Mouse (Mus musculus): ENCODE results near the gene Atp8b4.
"Not testable (repeated sequence)": the region's sequence is repeated elsewhere in the genome, so short reads cannot be mapped to it uniquely, and the experiment has no call there.

Atp8b4 gene

DNA sequence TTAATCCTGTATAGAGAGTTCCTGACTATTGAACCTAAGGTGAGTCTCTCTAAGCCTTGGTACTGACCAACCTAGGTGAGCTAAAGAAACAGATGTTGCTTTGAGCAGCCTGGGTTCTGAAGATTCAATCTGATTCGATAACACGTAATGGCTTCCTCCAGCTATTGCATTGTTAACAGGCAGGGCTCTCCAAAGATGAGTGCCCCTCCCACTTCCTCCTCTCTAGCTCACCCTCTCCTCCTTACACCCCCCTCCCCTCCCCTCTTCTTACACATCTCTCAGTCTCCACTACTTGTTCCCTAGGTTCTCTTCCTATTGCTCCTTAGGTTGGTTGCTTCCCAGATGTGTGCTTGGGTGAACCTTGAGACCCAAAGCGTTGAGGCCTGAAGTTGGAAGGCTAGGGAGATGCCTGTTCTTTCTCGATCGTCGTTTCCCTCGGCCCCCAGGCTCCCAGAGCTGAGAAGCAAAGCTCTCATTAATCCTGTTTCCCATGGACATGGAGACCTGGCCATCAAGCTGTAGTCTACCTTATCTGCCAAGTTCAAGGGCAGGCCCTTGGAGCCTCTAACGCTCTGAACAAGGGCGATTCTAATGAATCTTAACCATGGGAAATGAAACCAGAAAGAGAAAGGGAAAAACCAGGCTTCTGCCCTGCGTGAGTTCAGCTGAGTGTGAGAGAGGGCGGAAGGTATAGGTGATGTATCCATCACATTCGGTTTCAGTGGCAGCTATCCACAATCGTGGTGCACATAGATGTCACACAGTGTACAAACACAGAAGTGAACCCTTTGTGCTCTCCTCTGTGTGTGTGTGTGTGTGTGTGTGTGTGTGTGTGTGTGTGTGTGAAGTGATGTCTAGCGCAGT lies 4.4 kb downstream of the Atp8b4 start:
- in situ Hi-C loops (cut with MboI, MseI) = no loop called here

DNA sequence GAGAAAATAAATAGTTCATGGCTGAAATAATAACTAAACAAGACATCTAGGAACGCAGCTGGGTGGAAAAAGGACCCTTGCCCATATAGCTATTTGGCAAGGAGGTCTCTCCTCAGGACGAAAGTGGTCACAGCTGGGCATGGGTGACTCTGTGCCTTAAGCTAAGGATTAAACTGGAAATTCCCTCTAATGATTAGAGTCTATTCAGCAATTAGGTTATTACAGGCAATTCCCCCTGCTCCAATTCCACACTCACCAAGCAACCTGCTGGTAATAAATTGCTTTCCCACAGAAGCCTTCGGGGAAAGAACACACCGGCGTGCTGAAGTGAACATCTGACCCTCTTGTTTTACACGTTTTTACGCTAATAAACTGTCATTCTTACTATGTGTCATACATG lies 5.2 kb downstream of the Atp8b4 start:
- in situ Hi-C loops (cut with MboI, MseI) = no loop called here

DNA sequence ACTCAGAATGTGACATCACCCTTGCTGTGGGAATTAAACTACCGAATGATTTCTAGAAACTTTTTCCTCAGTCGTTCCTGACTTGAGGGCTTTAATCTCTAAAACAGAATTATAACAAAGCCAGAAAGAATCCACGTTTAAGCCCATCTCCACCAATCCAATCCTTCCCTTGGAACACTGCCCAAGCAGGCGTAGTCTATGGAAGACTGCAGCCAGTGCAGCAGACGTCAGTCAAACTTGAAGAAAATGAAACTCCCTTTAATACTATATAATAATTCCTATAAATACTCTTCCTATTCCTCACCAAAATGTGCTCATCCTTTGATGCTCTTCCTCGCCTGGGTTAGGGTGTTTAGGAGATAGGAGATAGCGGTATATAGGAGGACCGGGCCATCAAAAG lies 7.2 kb downstream of the Atp8b4 start:
- in situ Hi-C loops (cut with MboI, MseI) = no loop called here

DNA sequence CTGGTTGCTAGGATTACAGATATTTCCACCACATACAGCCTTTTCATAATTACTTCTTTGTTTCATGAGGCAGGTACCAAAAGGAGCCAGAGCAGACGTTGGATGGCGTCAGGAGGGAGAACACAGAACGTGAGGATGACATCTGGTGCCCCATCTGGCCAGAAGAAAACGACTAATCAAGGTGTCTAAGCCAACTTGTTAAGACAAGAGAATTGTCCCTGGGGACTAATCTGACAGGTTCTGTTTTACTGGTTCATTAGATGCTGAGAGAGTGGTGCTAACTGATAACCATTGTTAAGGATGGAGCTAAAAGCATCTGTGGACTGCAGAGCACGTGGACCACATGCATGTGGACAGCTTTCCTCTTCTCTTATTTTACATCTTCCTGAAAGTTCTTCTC lies 7.8 kb downstream of the Atp8b4 start:
- in situ Hi-C loops (cut with MboI, MseI) = no loop called here

DNA sequence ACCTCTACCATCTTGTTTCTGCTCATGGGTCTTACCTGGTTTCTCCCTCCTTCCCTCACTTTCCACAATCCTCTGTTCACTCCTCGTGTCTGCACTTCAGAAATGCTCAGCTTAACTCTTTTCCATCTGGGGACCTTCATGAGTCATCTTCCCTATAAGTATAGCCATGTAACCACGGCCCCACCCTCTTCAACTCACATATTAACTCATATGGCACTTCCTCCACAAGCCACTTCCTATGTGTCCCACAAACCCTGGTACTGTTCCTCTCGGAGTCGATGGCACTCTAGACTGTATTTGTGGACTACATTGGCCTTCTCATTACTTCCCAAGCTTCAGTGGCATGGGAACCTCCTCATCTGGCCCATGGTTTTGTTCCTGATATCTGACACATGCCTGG lies 9.0 kb downstream of the Atp8b4 start:
- in situ Hi-C loops (cut with MboI, MseI) = no loop called here

DNA sequence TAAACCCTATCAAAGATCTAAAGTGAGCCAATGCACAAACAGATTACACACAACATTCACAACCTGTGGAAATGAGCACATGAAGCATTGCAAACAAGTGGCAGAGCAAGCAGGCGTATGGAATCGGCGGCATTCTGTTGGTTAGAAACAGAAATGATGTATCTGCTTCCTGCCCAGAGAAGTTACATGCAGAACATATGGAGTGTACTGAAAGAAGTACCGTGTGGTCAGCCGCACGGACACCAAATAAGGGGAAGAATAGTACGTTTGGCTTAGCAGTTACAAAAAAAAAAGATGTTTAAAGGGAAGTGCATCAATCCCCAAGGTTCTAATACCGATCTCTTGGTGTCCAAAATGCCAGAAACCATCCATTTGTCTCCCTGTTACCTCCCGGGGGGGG lies 9.9 kb downstream of the Atp8b4 start:
- in situ Hi-C loops (cut with MboI, MseI) = no loop called here

DNA sequence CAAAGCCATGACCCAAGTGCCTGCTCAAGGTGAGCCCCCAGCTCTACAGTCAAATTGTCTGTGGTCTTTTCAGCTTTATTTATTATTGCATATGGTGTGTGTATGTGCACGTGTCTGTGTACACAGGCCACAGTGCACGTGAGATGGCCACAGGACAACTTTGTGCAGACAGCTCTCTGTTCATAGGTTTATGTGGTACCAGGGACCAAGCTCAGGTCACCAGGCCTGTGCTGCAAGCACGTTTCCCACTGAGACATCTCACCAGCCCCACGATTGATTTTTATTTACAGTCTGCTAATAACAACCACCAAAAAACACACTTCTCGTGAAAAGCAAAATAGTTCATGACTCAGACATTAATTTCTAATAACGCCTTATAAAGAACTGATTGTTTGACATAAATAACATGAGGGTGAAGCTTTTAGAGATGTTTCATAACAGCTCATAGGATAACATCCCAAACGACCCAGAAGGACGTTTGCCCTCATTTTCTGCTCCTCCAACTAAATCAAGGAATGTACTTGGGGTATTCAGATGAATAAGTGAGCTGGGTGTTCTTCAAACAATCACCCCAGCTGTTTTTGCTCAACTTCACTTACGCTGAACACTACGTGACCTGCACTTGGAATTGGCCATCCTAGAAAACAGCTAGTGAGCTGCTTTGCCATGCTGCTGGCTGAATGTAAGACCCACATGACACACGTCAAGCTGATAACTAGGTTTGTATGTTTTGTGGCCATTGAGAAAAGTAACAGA lies 15.0 kb downstream of the Atp8b4 start:
- in situ Hi-C loops (cut with MboI, MseI) = no loop called here

DNA sequence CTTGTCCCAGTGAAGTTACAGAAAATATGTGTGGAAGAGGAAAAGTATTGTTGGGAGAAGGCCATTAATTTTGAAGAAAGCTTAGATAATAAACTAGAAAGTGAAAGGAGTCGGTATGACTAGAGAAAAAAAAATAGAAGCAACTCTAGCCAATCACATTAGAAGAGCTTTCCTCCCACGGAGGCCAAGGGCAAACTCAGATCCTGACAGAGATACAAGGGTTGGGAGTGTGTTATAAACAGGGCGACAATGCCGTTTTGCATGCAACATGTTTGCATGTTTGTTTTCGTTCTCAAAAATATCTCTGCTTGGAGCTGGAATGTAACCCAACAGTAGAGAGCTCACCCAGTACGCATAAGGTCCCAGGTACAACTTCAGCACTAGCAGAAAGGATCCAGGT lies 17.1 kb downstream of the Atp8b4 start:
- in situ Hi-C loops (cut with MboI, MseI) = no loop called here

DNA sequence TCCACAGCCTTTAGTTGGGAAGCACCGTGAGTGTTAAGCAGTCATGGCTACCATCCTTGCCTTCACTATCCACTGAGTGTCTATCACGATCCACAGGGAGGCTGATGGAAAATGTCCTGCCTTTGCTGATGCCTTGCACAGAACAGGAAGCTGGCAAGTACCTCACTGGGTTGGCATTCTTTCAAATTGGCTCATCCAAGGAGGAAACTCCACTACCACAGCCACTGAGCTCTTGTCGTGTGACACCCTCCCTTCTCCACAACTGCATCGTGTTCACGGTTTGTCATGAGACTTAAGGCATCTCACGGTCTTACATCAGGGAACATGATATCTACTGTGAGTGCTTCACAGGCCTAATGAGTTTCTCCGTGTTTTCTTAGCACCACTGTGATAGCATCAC lies 22.9 kb downstream of the Atp8b4 start:
- in situ Hi-C loops (cut with MboI, MseI) = no loop called here

DNA sequence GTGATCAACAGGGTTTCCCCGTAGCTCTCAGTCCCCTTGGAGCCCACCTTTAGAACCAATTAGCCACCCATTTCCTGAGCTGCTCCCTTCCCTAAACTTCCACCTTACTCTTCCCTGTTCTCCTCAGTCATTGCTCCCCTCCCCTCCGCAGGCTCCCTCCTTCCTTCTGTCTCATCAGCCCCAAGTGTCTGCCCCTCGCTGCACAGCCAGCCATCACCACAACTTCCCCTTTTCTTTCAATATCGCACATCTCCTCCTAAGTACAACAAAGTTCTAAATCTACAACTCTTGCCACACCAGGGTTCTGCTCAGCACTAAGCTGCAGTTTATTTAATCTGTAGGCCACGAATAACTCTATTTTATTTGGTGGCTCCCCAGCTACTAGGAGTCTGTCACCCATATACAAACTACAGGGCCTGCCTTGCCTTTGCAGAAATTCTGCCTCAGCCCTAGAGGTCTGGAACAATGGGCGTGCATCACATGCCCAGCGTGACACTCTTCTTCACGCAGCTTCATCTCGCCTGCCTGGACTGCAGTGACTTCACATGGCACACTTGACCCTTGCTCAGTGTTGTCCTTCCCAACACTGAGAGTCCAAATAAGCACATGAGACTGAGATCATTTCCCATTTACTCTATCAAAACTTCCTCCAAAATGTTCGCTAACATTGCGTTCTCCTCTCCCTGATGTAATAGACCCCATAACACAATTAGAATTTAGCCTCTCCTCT lies 24.6 kb downstream of the Atp8b4 start:
- in situ Hi-C loops (cut with MboI, MseI) = no loop called here

DNA sequence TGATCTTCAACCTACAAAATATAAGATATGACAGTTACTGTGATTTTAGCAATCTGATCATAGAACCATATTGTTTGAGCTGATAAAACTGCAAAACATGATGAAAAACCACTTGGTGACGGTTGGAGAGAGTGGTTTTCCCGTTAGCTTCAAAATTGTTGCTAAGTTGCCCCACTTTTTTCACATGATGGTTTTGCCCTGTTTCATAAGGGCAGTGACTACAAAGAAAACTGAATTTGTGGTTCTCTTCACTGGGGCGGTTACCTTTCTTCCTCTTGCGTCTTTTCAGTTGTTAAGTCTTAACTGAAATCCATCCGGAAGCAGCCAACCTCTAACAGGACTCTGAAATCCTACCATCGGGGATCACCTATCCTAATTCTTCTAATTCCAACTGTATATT lies 26.5 kb downstream of the Atp8b4 start:
- in situ Hi-C loops (cut with MboI, MseI) = no loop called here

DNA sequence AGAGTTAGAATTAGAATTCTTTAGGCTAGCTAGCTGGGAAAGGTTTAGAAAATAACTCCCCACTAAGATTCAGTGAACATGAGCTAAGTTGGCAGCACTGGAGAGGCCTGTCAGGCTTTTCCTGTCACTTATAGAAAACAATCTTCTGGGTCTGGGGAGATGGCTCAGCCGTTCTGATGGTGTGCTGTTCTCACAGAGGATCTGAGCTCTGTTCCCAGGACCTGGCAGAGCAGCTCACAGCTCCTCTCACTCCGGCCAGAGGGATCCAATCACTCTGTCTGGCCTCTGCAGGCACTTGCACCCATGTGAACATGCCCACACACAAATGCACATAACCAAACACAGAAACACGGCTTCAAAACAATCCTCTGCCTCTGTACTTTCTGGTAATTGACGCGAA lies 27.6 kb downstream of the Atp8b4 start:
- in situ Hi-C loops (cut with MboI, MseI) = no loop called here

DNA sequence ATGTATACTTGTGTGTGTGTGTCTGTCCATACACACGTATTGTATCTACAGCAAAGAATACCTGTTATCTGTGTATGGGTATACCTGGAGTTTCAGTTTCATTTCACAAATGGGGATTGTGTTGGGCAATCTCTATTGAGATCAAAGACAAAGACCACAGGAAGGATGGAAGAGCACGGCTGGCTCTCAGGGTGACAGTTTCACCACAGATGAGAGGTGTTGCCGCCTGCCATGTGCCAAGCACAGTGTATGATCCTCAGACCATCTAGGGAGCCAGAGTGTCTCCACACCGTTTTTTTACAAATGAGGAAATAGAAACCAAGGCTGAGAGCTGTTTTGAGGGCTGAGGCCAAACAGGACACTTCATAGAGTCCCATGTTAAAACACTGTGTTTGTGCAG lies 32.7 kb downstream of the Atp8b4 start:
- in situ Hi-C loops (cut with MboI, MseI) = no loop called here

DNA sequence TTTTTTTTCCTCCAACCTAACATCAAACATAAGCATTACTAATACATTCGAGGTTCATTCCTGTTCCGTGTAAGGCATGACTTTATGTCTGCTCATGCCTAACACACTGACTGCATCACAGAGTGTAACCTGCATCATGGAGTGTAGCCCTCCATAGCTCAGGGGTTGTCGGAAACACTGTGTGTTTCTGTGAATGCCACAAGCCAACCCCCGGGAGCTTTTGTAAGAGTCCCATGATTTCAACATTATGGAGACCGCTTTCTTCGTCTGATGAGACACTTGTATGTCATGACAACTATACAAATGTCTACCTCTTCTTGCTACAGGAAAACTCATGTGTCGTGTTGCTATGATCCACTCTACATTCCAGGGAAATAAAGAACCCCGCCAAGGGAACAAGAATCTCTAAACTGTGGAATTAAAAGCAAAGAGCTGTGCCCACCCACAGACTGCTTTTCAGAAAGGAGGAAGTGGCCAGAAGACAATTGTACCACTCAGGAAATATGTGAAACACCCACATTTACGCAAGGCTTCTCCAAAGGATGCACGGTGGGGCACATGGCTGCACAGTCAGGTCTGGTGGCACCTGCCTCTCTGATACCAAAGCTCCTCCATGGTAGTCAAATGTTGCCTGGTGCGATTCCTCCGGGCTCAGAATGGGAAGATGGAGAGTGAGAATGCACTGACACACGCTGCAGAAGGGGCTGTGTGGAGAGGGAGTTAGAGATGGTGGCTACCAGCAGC lies 33.9 kb downstream of the Atp8b4 start:
- in situ Hi-C loops (cut with MboI, MseI) = no loop called here

DNA sequence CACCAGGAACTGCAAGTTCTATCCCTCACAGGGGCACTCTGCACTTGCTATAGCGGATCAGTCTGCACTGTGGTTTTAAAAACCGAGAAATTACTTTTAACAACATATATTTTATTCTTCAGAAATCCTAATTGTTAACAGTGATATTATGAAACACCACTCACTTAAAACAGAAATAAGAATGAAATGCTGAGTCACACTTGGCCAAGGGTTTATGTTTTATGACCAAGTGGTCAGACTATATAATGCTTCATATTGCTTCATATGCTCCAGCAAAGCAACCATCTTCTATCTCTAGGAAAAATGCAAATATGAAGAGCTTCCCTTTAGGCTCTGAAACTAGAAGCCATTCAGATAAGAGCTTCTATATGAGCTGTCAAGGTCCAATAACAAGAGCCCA lies 41.8 kb downstream of the Atp8b4 start:
- in situ Hi-C loops (cut with MboI, MseI) = no loop called here

DNA sequence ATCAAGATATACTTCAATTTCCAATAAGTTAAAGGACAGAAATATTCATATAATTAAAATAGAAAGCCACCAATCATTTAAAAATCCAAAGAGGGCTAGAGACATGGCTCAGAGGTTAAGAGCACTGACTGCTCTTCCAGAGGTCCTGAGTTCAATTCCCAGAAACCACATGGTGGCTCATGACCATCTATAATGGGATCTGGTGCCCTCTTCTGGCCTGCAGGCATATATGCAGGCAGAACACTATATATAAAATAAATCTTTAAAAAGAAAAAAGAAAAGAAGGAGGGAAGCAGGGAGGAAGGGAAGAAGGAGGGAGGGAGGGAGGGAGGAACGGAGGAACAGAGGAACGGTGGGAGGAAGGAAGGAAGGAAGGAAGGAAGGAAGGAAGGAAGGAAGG lies 42.7 kb downstream of the Atp8b4 start:
- in situ Hi-C loops (cut with MboI, MseI) = not testable (repeated sequence)

DNA sequence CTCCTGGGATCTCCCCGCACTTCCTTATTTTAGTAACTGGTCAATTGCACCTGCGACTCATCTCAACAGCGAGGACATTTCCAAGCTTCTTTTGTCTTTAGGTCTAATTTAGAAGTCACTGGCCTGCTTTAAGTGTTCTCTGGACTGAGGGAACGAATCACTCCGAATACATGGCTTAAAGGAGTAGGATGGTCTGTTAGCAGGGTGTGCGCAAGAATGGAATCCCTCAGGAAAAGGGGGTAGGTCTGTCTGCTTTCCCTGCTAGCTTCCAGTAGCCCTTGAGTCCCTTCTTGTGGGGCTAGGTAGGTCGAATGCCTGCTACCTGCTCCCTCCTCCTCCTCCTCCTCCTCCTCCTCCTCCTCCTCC lies 49.6 kb downstream of the Atp8b4 start:
- in situ Hi-C loops (cut with MboI, MseI) = no loop called here

DNA sequence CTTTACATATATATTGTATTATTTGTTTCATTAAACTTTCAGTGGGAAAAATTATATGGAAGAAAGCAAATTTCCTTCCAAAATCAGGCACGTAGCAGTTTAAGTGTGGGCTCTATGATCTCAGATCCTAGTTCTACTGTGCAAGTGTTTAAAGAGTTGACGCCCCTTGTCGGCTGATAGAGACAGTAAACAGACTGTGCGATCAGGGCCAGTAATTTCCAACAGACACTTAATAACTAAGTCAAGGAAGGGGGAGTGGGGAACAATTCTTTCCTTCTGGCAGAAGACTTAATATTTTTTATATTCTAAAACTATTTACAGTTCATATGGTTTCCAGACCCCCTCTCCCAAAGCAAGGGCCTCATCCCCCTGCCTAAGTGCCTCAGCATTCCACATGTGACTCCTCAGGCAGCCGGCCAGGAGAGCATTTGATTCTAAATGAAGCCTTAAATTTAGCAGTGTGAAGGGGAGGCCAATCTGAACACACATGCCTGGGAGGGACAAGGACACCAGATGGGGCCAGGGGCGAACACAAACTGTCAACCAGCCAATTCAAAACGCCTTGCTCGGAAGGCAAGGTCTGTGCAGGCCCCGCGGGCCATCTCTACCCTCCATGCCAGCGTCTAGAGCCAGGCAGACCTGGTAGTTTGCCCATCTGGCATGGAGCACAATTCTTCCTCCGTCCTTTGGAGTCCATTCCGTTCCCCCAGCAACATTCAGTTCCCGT lies 50.1 kb downstream of the Atp8b4 start:
- in situ Hi-C loops (cut with MboI, MseI) = no loop called here

DNA sequence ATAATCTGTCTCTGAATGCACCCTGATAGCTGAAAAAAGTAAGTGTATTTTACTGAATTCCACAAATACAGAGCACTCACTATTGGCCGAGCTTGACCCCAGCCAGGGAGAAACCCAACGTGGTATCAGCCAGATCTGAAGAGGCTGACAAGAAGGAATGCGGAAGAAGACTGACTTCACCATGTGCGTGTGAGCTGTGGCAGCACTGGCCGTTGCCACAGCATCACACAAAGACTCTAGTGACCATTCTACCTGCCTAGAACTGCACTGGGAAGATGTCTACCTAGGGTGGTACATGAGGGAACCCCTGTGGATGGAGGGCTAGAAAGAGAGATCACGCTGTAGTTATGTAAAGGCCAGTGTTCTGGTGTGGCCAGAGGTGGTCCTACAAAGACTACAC lies 55.4 kb downstream of the Atp8b4 start:
- in situ Hi-C loops (cut with MboI, MseI) = no loop called here

DNA sequence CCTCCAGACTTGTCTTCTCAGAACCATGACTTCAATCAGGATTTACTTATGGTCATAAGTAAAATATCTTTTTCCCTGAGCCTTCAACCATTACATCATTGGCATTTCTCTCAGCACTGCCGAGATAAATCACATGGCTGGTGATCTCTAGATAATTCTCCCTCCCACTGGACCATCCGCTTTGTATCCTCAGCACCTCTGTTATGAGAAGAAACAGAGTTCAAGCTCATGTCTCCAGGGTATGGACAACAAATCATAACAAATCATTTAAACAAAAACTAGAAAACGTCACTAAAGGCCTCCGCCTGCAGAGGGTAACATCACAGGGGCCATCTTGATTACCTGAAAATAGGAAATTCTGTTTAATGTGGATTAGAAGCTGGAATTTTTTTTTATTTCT lies 58.9 kb downstream of the Atp8b4 start:
- in situ Hi-C loops (cut with MboI, MseI) = no loop called here

DNA sequence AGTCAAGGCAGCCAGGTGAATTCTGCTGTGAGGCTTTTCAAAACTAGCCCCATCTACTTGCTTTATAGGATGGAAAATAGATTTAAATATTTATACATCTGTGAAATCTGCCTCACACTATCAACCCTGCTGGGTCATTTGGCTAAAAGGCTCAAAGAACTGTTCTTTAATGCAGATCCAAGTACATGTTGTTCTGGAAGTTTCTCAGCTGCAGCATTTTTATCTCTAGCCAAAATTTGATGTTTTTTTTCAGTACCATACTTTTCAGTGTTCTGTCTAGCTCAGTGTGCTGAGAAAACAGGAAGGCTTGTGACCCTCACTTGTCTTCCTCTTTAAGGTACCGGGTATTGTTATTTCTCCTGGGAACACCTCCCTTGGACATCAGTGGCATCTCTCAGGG lies 65.8 kb downstream of the Atp8b4 start:
- in situ Hi-C loops (cut with MboI, MseI) = no loop called here

Measured in T-helper 2 cell (primary cell).